8 mouse cellular contexts compared by ENCODE assay signal in genomic region chr15:99596056-99596687, GRCm38 (mm10). TPM values are rescaled to one million over a fixed set of nuclear protein-coding genes. Genes with fewer than 3 reads are reported as not detected.
DNase-seq lines count a peak whose midpoint lies in the region; ATAC-seq and TF ChIP-seq lines count a peak whose summit lies in the region.

No protein-coding gene starts in this region.

- no peak for TF ChIP-seq POLR2A in cortical plate, adult 2 months (IDR thresholded peaks at IDR 0.05; ENCODE audit: extremely low read depth, insufficient read depth, low read length)

- DNase-seq in adipocyte (ENCODE audit: low spot score), result peak; percentile 92
- peak; percentile 89 for DNase-seq in gastrocnemius, postnatal 10 days
- DNase-seq in left cerebral cortex, adult 9 months (ENCODE audit: low spot score in 2 of 2), result peak; percentile 70 to 92
- DNase-seq in right cerebral cortex, postnatal 14 days, result peak; percentile 86
- DNase-seq in yolk sac, embryonic 10.5 days (ENCODE audit: low spot score), result peak; percentile 75

- ATAC-seq in inflammation-experienced regulatory T-cells, adult 6 months, result peak; percentile 64
- ATAC-seq in megakaryocyte-erythroid progenitor cell, adult 5-6 weeks (replicated peaks; ENCODE audit: low FRiP score, low TSS enrichment, poor library complexity, severe bottlenecking), result peak; percentile 75

- H3K27ac ChIP-seq in cortical plate, adult 2 months (ENCODE audit: insufficient read depth, low read length), result no peak overlapping the region

- H3K4me1 ChIP-seq in cortical plate, adult 2 months (ENCODE audit: control insufficient read depth, insufficient read depth, low read length), result no peaks in the 10 kb centered on the region

- TF ChIP-seq CTCF in cortical plate, adult 2 months (IDR thresholded peaks at IDR 0.05; ENCODE audit: extremely low read depth, insufficient read depth, low read length), result peak; percentile 97

- H3K4me3 ChIP-seq in cortical plate, adult 2 months (ENCODE audit: insufficient read depth, low read length), result no peak overlapping the region

RNA-seq across cellular contexts. Expression of gene Aqp6, which starts 5.0 kb away (rescaled TPM):
- 0.46 and 0.62 TPM in 2 replicates for polyA plus RNA-seq in cortical plate, adult 2 months (2012; rRNA removed)
- total RNA-seq in gastrocnemius, postnatal 10 days (2021), result not detected
- polyA plus RNA-seq in inflammation-experienced regulatory T-cells, adult 6 months (2017; shearing (Covaris generic)), result not detected
- not detected in 2 replicates for total RNA-seq in megakaryocyte-erythroid progenitor cell, adult 5-6 weeks (2014; fragmentation: Nextera tagmentation)
- not detected in 2 replicates for total RNA-seq in megakaryocyte-erythroid progenitor cell, adult 5-6 weeks (2017)

RNA-seq across cellular contexts. Expression of gene Aqp5, which starts 5.6 kb away (rescaled TPM):
- polyA plus RNA-seq in cortical plate, adult 2 months (2012; rRNA removed), result 0.40 and 0.58 TPM in 2 replicates
- total RNA-seq in gastrocnemius, postnatal 10 days (2021), result under 1 TPM in 1 of 2 experiments, not detected in 1; 0.49 TPM
- not detected for polyA plus RNA-seq in inflammation-experienced regulatory T-cells, adult 6 months (2017; shearing (Covaris generic))
- not detected in 2 replicates for total RNA-seq in megakaryocyte-erythroid progenitor cell, adult 5-6 weeks (2014; fragmentation: Nextera tagmentation)
- total RNA-seq in megakaryocyte-erythroid progenitor cell, adult 5-6 weeks (2017), result not detected in 2 replicates

RNA-seq across cellular contexts. Expression of gene Aqp2, which starts 17.3 kb away (rescaled TPM):
- 0.09 and 0.21 TPM in 2 replicates for polyA plus RNA-seq in cortical plate, adult 2 months (2012; rRNA removed)
- total RNA-seq in gastrocnemius, postnatal 10 days (2021), result not detected
- polyA plus RNA-seq in inflammation-experienced regulatory T-cells, adult 6 months (2017; shearing (Covaris generic)), result not detected
- not detected in 2 replicates for total RNA-seq in megakaryocyte-erythroid progenitor cell, adult 5-6 weeks (2014; fragmentation: Nextera tagmentation)
- total RNA-seq in megakaryocyte-erythroid progenitor cell, adult 5-6 weeks (2017), result not detected in 2 replicates

RNA-seq across cellular contexts. Expression of gene Racgap1, which starts 55.3 kb away (rescaled TPM):
- polyA plus RNA-seq in cortical plate, adult 2 months (2012; rRNA removed), result 10.3 and 13.3 TPM in 2 replicates
- total RNA-seq in gastrocnemius, postnatal 10 days (2021), result 10 to 100 TPM; 18.3 to 23.9 TPM
- polyA plus RNA-seq in inflammation-experienced regulatory T-cells, adult 6 months (2017; shearing (Covaris generic)), result 100 to 1,000 TPM in 1 of 3 experiments, 10 to 100 TPM in 2; 18.4 to 106 (median 18.6) TPM
- total RNA-seq in megakaryocyte-erythroid progenitor cell, adult 5-6 weeks (2014; fragmentation: Nextera tagmentation), result 31.1 and 62.5 TPM in 2 replicates
- total RNA-seq in megakaryocyte-erythroid progenitor cell, adult 5-6 weeks (2017), result 38.5 and 45.9 TPM in 2 replicates
